Mouse (Mus musculus) cortical plate, adult 2 months (tissue): Measurements from ENCODE around the gene Itga9.

ENCODE experiments used
- CTCF ChIP-seq: fragments of 200-500 bp; IDR thresholded peaks from 2 replicates; pipeline ENCODE4 v1.5.1; 2011; ENCODE audit warnings: mild to moderate bottlenecking, control low read depth, low read length; ENCODE audit not compliant: insufficient read depth; ENCODE audit errors: extremely low read depth
- POLR2A ChIP-seq: fragments of 200-500 bp; IDR thresholded peaks from 2 replicates; pipeline ENCODE4 v1.6.1; 2011; ENCODE audit warnings: mild to moderate bottlenecking, low read length, control low read depth; ENCODE audit not compliant: insufficient read depth; ENCODE audit errors: extremely low read depth

DNA sequence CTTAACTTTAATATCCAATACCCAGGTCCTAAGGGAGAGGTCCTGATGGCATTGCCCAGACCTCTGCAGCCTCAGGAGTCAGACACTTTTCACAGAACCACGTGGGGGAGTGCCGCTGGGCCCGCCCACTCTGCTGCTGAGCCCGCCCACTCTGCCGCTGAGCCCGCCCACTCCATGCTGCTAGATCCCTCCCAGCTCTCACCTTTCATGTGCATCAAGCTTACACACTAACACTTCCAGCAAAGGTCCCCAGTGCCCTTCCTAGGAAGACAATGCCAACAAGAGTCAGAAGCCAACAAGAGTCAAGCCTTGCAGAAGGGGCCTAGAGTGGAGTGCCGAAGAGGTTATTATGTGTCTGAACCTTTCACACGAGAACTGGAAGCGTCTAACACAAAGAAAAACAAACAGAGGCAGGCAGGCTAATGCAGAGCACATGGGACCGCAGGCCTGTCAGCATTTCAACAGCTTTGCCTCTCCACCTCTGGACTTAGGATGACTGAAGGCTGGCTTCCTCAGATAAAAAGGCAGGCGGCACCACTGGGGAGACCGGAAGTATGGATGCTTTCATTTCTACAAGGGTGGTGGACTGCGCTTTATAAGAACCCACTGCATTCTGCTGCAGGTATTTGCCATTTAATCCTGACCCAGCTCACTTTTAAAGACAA is 13.8 kb upstream of the Itga9 start:
- TF ChIP-seq POLR2A (no peak), CTCF (no peak)
